Mouse (Mus musculus) bone marrow, adult 2 months (tissue): ENCODE results near the gene C130026I21Rik. TPM values are rescaled to one million over a fixed set of nuclear protein-coding genes. Genes with fewer than 3 reads are reported as not detected.
"Not testable (repeated sequence)": the region's sequence is repeated elsewhere in the genome, so short reads cannot be mapped to it uniquely, and the experiment has no call there.

ENCODE experiments used
- H3K27ac ChIP-seq: fragments of 200-500 bp; 2 replicates; pipeline ENCODE4 v1.5.1; 2012; ENCODE audit warnings: low read depth, mild to moderate bottlenecking, control low read depth, inconsistent platforms, low read length; ENCODE audit not compliant: control insufficient read depth, poor library complexity, insufficient read depth
- H3K4me1 ChIP-seq: fragments of 200-500 bp; 2 replicates; pipeline ENCODE4 v1.6.1; 2011; ENCODE audit warnings: low read length; ENCODE audit not compliant: control insufficient read depth, insufficient read depth
- H3K4me3 ChIP-seq: fragments of 200-500 bp; replicated peaks from 2 replicates; pipeline ENCODE3; 2011; ENCODE audit warnings: mild to moderate bottlenecking, low read depth, low read length, control low read depth; ENCODE audit not compliant: control insufficient read depth
- WGBS: fragments of 180-500 bp; shearing (Covaris S2); methylation state at CpG from one replicate; pipeline ENCODE4 v1.1.7; 2018; 5-methylcytosine and 5-hydroxymethylcytosine counted together
- polyA plus RNA-seq: library from polyadenylated mRNA; stranded (reverse); fragments of >200 nt; gene quantifications from 2 replicates; pipeline ENCODE4 v1.2.4, GENCODE M21; 2011; ENCODE audit warnings: low replicate concordance; ENCODE audit not compliant: missing spikeins, insufficient read depth, insufficient read length

C130026I21Rik gene
- polyA plus RNA-seq, 1 experiment: 11.7 TPM

DNA sequence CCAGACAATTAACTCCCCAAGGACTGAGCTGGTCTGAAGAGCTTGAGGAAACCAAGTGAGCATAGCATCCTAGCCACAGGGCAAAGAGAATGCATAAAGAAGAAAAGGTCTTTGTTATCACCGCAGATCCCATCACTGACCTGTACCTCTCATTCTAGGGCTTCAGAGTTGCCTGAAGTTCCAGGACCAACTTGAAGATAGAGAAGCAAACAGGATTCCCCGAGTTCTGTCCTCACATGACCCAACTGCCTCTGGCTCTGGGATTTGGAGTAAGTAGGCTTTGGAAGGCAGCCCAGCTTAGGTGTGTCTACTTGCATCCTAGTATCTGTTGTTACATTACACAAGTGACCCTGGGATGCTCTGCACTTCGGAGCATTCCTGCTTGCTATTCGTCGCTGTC, 157.5 kb downstream of the C130026I21Rik start:
- not testable (repeated sequence) for H3K4me1 ChIP-seq, H3K27ac ChIP-seq, H3K4me3 ChIP-seq
- 67% methylated on average over 2 of the region's 5 CpGs for WGBS

GRCm38 (mm10) chr1:85112266-85112665, 158.1 kb downstream of the C130026I21Rik start:
- H3K27ac ChIP-seq, H3K4me3 ChIP-seq, H3K4me1 ChIP-seq: not testable (repeated sequence)
- WGBS: 78% methylated on average over 7 of the region's 7 CpGs

DNA sequence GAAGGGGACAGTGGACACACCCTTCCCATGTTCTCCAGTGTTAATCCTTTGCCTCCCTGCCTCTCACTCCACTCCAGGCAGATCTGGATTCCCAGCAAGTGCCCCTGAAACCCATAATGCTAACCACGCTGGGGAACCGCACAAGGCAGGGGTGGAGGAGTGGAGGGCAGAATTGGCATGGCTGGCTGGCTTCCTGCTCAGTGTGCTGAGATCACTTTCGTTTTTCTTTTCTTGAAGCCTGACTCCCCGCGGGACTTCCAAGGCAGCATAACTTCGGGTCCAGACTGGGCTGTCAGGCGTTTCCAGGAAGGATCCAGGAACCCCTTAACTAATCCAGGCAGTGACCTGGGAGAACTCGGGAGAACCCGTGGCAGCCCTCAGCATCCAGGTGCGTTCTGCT, 158.8 kb downstream of the C130026I21Rik start:
- H3K4me1 ChIP-seq, H3K4me3 ChIP-seq, H3K27ac ChIP-seq: not testable (repeated sequence)
- 51% methylated on average over 10 of the region's 10 CpGs for WGBS

GRCm38 (mm10) chr1:85110876-85111275, 159.5 kb downstream of the C130026I21Rik start:
- H3K27ac ChIP-seq, H3K4me3 ChIP-seq, H3K4me1 ChIP-seq: not testable (repeated sequence)
- WGBS: 72% methylated on average over 3 of the region's 3 CpGs

GRCm38 (mm10) chr1:85109753-85110152, 160.6 kb downstream of the C130026I21Rik start, which contains the start of gene A530032D15Rik:
Gene A530032D15Rik (minus strand): TSS chr1:85109853.
- H3K27ac ChIP-seq, H3K4me3 ChIP-seq, H3K4me1 ChIP-seq: not testable (repeated sequence)
- WGBS: 50% methylated on average over 3 of the region's 7 CpGs

GRCm38 (mm10) chr1:85106013-85106412, 164.4 kb downstream of the C130026I21Rik start:
- H3K4me3 ChIP-seq, H3K4me1 ChIP-seq, H3K27ac ChIP-seq: not testable (repeated sequence)
- 61% methylated on average over 5 of the region's 6 CpGs for WGBS

GRCm38 (mm10) chr1:85105336-85105735, 165.0 kb downstream of the C130026I21Rik start:
- 73% methylated on average over 4 of the region's 4 CpGs for WGBS
- H3K4me1 ChIP-seq, H3K4me3 ChIP-seq, H3K27ac ChIP-seq: not testable (repeated sequence)

- not testable (repeated sequence) for H3K4me3 ChIP-seq, H3K27ac ChIP-seq, H3K4me1 ChIP-seq
- WGBS: 65% methylated on average over 4 of the region's 4 CpGs
Observed at GRCm38 (mm10) chr1:85101754-85102153, 168.6 kb downstream of the C130026I21Rik start.

DNA sequence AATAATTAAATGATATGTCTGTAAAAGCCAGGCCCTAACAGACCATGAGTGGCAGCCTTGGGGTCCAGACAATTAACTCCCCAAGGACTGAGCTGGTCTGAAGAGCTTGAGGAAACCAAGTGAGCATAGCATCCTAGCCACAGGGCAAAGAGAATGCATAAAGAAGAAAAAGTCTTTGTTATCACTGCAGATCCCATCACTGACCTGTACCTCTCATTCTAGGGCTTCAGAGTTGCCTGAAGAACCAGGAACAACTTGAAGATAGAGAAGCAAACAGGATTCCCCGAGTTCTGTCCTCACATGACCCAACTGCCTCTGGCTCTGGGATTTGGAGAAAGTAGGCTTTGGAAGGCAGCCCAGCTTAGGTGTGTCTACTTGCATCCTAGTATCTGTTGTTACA, 170.5 kb downstream of the C130026I21Rik start, which contains the start of gene Gm10553:
Gm10553 (plus strand) TSS at position 301 of the 400 bp plus-strand sequence.
- H3K4me3 ChIP-seq, H3K4me1 ChIP-seq, H3K27ac ChIP-seq: not testable (repeated sequence)
- WGBS: 52% methylated on average over 1 of the region's 1 CpGs

GRCm38 (mm10) chr1:85099081-85099480, 171.3 kb downstream of the C130026I21Rik start:
- H3K4me1 ChIP-seq, H3K4me3 ChIP-seq, H3K27ac ChIP-seq: not testable (repeated sequence)
- 67% methylated on average over 7 of the region's 7 CpGs for WGBS

GRCm38 (mm10) chr1:85093011-85093572, 177.3 kb downstream of the C130026I21Rik start:
- H3K27ac ChIP-seq, H3K4me1 ChIP-seq, H3K4me3 ChIP-seq: not testable (repeated sequence)
- 75% methylated on average over 6 of the region's 7 CpGs for WGBS

DNA sequence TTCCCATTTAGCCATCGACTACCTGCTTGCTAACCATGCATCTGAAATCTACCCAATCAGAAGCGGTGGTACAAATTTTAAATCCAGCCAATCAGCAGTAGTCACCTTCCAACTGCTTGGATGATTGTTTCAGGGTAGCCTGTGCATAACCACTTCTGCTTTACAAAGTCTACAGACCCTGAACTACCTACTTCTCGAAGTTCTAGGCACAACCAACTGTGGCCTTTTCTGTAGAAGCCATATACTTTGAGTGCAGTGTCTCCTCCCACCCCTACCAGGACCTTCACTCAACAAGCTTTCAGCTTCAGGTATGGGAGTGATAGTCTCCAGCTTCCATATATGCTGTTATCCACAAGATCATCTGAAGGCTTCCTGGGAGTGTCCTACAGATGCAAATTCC, 178.2 kb downstream of the C130026I21Rik start:
- not testable (repeated sequence) for H3K4me1 ChIP-seq, H3K27ac ChIP-seq, H3K4me3 ChIP-seq
- 28% methylated on average over 1 of the region's 3 CpGs for WGBS

DNA sequence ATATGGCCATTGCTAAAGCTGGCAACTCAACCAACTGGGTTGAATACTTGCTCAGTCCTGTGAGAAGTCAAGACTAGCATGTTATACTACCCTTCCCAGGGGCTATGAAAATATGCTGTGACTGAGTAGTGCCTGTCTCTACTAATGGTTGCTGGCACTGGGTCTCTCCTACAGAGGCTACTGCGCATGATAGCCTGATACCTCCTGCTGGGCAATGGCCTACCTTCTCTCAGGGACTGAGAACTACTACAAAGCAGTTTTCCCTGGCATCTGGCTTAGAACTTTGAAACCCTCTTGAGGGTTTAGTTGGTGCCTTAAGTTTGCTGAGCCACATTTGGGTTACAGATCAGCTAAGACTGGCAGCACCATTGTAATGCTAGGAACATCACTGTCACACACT, 184.2 kb downstream of the C130026I21Rik start:
- 65% methylated on average over 1 of the region's 1 CpGs for whole genome bisulfite sequencing
- H3K27ac ChIP-seq, H3K4me3 ChIP-seq, H3K4me1 ChIP-seq: not testable (repeated sequence)

DNA sequence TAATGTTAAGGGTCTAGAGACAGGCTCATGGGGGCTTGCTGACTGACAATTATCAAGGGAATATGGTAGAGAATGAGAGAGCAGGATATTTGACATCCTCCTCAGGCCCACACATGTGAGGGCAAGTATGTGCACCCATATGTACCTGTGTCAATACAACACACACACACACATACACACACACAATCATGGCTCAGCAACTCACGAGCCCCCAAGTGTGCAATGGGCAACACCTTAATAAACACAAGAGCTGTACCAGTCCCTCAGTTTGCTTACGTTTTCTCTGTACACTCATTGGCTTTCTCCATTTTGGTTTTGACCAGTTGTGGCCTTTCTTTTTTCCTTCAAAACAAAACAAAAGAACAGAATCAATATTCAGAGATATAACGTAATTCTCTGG, 185.6 kb downstream of the C130026I21Rik start:
- H3K4me3 ChIP-seq, H3K27ac ChIP-seq, H3K4me1 ChIP-seq: not testable (repeated sequence)
- WGBS: 58% methylated on average over 3 of the region's 3 CpGs
